ENCODE assay signal across 20 mouse cellular contexts in genomic region chr1:181525996-181526395, GRCm38 (mm10). TPM values are rescaled to one million over a fixed set of nuclear protein-coding genes. Genes with fewer than 3 reads are reported as not detected.
DNase-seq lines count a peak whose midpoint lies in the region; ATAC-seq lines count a peak whose summit lies in the region.
"Had no signal": no experiment of that assay in that cellular context is flagged by ENCODE, and none has a peak within 500 bp of the region (broad histone marks: within the 10 kb centered on the region; RNA-seq: fewer than 3 reads in every experiment).

No protein-coding gene starts in this region.

- H3K27ac ChIP-seq in kidney, embryonic 15.5 days: no peak overlapping the region
- H3K27ac ChIP-seq: embryonic facial prominence, embryonic 12.5 days; forebrain, embryonic 15.5 days; heart, embryonic 10.5 days; hindbrain, embryonic 14.5 days had no signal

- no peaks in the 10 kb centered on the region for H3K27me3 ChIP-seq in kidney, embryonic 15.5 days
- no peaks in the 10 kb centered on the region for H3K27me3 ChIP-seq in splenic B cell, adult 2 months (ENCODE audit: control insufficient read depth, insufficient read depth, low read length, poor library complexity, severe bottlenecking)
- H3K27me3 ChIP-seq: embryonic facial prominence, embryonic 12.5 days; forebrain, embryonic 15.5 days had no signal

- H3K4me1 ChIP-seq in kidney, embryonic 15.5 days: peaks cover 32% of the 10 kb centered on the region

- H3K9me3 ChIP-seq in kidney, embryonic 15.5 days (replicated peaks): no peaks in the 10 kb centered on the region
- H3K9me3 ChIP-seq: embryonic facial prominence, embryonic 12.5 days; forebrain, embryonic 15.5 days; G1E; heart, embryonic 10.5 days had no signal

- H3K9ac ChIP-seq in kidney, embryonic 15.5 days: no peak overlapping the region
- H3K9ac ChIP-seq: embryonic facial prominence, embryonic 12.5 days; forebrain, embryonic 15.5 days; hindbrain, embryonic 14.5 days had no signal

- H3K4me2 ChIP-seq in kidney, embryonic 15.5 days: no peak overlapping the region
- H3K4me2 ChIP-seq: embryonic facial prominence, embryonic 12.5 days; forebrain, embryonic 15.5 days; hindbrain, embryonic 14.5 days had no signal

- DNase-seq in kidney, postnatal 14 days: no peak
- DNase-seq in A20 (ENCODE audit: low read depth, low spot score): peak; percentile 75
- DNase-seq in adipocyte (ENCODE audit: low spot score): peak; percentile 37
- DNase-seq in splenic B cell, adult 2 months (ENCODE audit: low read depth, low spot score): peak; percentile 16
- no peak for DNase-seq in thymus, postnatal 14 days
- no peak for DNase-seq in right cerebral cortex, postnatal 4 days
- DNase-seq: adrenal gland, postnatal 10 days; cerebellum, adult 11 months; cerebellum, adult 8-10 months; cerebellum, postnatal 25 days; gastrocnemius, postnatal 10 days; heart, adult 18-20 months; heart, postnatal 10 days had no signal

- 0 out of 2 replicates have a peak, but pooled peaks have one; percentile 40 for ATAC-seq in kidney, embryonic 15.5 days (replicated peaks; ENCODE audit: low FRiP score)
- ATAC-seq: forebrain, embryonic 15.5 days had no signal

- 34% methylated on average over 5 of the region's 5 CpGs for WGBS in kidney, embryonic 15.5 days

- no peaks in the 10 kb centered on the region for H3K36me3 ChIP-seq in kidney, embryonic 15.5 days
- no peaks in the 10 kb centered on the region for H3K36me3 ChIP-seq in splenic B cell, adult 2 months (ENCODE audit: control insufficient read depth, insufficient read depth, low read length, poor library complexity, severe bottlenecking)
- H3K36me3 ChIP-seq: embryonic facial prominence, embryonic 12.5 days; forebrain, embryonic 15.5 days; G1E; heart, embryonic 10.5 days had no signal

- no peak overlapping the region for H3K4me3 ChIP-seq in kidney, embryonic 15.5 days (replicated peaks)
- H3K4me3 ChIP-seq: embryonic facial prominence, embryonic 12.5 days; forebrain, embryonic 15.5 days; heart, embryonic 10.5 days had no signal

RNA-seq across cellular contexts. Expression of gene Ccdc121, which starts 14.7 kb away (rescaled TPM):
- polyA plus RNA-seq in kidney, embryonic 15.5 days (2015; fragmentation: Nextera tagmentation; extraction: Ambion mirVana): 0.08 and 0.32 TPM in 2 replicates
- polyA plus RNA-seq: forebrain, embryonic 11.5 days; G1E; heart, embryonic 10.5 days had no signal

RNA-seq across cellular contexts. Expression of gene Dnah14, which starts 50.4 kb away (rescaled TPM):
- 1.4 and 2.0 TPM in 2 replicates for polyA plus RNA-seq in kidney, embryonic 15.5 days (2015; fragmentation: Nextera tagmentation; extraction: Ambion mirVana)
- polyA plus RNA-seq: G1E had no signal

Comparison
In these comparisons a context has a peak if more than half of its experiments do, and no peak if none do; other contexts are left out.
1. DNase-seq: peak in A20 (single experiment), adipocyte (single experiment) and splenic B cell, adult 2 months (single experiment); none in kidney, postnatal 14 days (single experiment), thymus, postnatal 14 days (single experiment) and right cerebral cortex, postnatal 4 days (single experiment).